Mouse (Mus musculus): ENCODE data around the gene Uap1l1.

Gene Uap1l1

GRCm38 (mm10) chr2:25371764-25372643, 6.5 kb upstream of the Uap1l1 start, which contains the start of gene Sapcd2:
Sapcd2 (plus strand) TSS chr2:25372321.
- in situ Hi-C loops (cut with MboI; ENCODE audit: low sequenced_read_pairs): no loop called here

- in situ Hi-C loops (cut with MboI; ENCODE audit: low sequenced_read_pairs): no loop called here
These were observed 4.5 kb upstream of the Uap1l1 start for GRCm38 (mm10) chr2:25369996-25370395.

DNA sequence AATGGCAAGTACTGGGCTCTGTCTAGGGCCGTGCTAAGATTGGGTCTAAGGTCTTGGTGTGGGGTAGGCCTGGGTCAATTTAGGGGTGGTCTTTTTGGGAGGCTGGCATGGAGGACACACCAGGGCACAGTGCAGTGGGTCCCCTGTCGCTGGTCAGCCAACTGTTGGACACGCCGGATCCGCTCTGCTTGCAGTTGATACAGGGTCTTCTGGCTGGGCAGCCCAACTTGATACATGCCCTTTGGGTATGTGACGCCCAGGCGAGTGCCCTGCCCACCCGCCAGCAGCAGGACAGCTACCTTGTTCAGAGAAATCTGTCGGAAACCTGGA, 756 bp downstream of the Uap1l1 start:
- in situ Hi-C loops (cut with MboI; ENCODE audit: low sequenced_read_pairs): no loop called here

- in situ Hi-C loops (cut with MboI; ENCODE audit: low sequenced_read_pairs): no loop called here
These were observed 1.2 kb downstream of the Uap1l1 start for GRCm38 (mm10) chr2:25364313-25364712.

DNA sequence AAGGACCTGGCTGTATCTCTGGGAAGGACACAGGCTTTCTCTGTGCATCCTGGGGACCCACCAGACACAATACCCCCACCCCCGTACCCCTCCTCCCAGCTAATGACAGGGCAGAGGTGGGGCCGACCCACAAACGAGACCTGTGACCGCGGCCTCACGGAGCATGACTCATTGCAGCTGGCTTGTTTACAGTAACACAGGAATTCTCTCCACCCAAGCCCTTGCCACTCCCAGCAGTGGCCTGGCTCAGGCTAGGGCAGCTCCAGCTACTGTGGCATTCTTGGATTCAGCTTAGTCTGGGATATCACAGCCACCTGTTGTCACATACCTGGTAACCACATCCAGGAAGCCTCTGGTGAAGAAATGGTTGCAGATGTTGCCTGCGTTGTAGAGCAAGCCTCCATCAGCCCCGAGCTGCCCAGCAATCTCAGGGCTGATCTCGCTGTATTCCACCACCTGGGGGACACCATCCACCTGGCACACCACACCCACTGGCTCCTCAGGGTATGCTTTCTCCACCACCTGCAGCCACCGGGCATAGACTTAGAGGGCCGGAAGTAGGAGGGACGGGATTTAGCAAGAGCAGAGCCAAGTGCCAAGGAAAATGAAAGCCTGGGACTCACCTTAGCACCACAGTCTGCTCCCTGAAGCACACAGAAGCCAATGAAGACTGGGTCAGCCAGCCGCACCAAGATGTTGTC, 1.9 kb downstream of the Uap1l1 start:
- in situ Hi-C loops (cut with MboI; ENCODE audit: low sequenced_read_pairs): no loop called here

DNA sequence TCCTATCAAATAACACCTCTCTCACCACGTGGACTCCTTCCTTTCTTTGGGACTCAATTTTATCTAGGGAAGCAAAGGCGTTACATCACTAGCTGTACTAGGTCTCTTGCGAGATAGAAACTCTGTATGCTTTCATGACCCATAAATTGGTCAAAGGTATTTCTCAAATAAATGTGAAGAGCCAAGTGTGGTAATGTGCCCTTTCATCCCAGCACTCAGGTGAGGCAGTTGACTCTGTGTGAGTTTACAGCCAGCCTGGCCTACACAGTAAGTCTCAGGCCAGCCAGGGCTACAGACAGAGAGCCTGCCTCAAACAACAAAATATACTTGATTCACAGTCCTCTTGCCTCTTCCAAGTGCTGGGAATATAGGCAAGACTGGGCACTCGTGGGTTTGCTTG, 5.6 kb downstream of the Uap1l1 start:
- in situ Hi-C loops (cut with MboI; ENCODE audit: low sequenced_read_pairs): no loop called here

- in situ Hi-C loops (cut with MboI; ENCODE audit: low sequenced_read_pairs): no loop called here
These were observed 9.0 kb downstream of the Uap1l1 start, which contains the start of gene Dpp7 for GRCm38 (mm10) chr2:25356208-25357079. Dpp7 (minus strand) TSS chr2:25356359.

DNA sequence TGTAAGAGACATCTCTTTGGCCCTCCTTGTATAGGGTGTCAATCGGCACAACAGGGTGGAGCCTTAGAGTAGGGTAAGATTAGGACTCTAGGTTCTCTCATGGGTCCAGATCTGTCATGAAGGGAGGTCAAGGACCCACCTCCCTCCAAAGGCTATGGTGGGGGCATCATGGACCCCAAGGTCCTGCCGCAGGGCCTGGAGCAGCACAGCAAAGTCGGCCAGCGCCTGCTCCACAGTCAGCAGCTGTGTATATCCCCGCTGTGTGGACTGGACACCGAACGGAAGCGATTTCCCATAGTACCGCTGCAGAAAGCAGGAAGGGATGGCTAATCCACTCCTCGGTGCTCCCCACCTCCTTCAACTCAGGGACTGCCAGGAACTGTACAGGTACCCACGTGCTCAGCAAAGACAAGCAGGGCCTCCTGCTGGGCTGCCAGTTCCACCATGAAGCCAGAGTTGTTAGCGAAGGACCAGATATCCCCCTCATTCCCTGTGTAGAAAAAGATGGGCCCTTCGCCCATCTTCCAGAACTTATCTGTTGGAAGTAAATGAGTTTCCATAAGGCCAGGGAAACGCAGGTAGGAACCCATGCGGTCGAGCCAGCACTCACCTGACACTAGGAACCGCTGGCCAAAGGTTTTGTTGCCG, 9.9 kb downstream of the Uap1l1 start:
- in situ Hi-C loops (cut with MboI; ENCODE audit: low sequenced_read_pairs): no loop called here

DNA sequence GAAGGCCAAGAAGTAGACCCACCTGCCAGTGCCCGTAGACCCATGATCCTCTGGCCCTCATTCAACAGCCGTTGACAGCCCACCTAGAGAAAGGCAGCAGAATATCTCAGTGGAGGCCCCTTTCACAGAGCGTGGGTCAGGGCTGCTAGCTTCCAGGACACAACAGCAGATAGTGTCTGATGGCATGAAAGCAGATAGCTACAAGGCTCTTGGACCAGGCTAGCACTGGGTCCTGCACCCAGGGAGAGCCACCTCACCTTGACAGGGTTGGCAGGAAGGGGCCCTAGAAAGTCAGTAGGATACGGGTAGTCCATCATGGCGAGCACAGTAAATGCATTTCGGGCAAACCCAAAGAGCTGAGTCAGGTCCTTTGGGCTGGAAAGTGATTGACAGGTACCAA, 11.3 kb downstream of the Uap1l1 start:
- in situ Hi-C loops (cut with MboI; ENCODE audit: low sequenced_read_pairs): no loop called here

- in situ Hi-C loops (cut with MboI; ENCODE audit: low sequenced_read_pairs): no loop called here
These were observed 14.8 kb downstream of the Uap1l1 start for GRCm38 (mm10) chr2:25350701-25351100.

- in situ Hi-C loops (cut with MboI; ENCODE audit: low sequenced_read_pairs): no loop called here
These were observed 16.0 kb downstream of the Uap1l1 start for GRCm38 (mm10) chr2:25349499-25349898.

DNA sequence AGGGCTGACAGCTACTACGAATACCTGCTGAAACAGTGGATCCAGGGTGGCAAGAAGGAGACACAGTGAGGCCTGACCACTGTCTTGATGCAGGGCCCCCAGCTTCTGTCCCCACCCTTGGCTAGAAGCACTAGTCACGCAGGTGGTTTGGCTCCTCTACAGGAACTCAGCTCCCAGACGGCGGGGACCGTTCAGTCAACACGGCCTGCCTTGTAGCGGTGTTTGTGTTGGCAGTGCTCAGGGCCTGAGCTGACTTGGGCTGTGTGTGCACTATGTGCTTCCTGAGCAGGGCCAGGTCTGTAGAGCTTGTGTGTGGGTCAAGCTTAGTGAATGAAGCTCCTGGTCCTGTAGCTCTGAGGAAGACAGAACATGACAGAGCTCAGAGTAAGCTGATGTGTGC, 17.3 kb downstream of the Uap1l1 start:
- in situ Hi-C loops (cut with MboI; ENCODE audit: low sequenced_read_pairs): no loop called here

GRCm38 (mm10) chr2:25338303-25338702, 27.2 kb downstream of the Uap1l1 start:
- in situ Hi-C loops (cut with MboI; ENCODE audit: low sequenced_read_pairs): no loop called here

GRCm38 (mm10) chr2:25333569-25333968, 31.9 kb downstream of the Uap1l1 start:
- in situ Hi-C loops (cut with MboI; ENCODE audit: low sequenced_read_pairs): no loop called here

GRCm38 (mm10) chr2:25332286-25333160, 33.0 kb downstream of the Uap1l1 start, which contains the start of gene Man1b1:
Man1b1 (plus strand) TSS chr2:25332338.
- in situ Hi-C loops (cut with MboI; ENCODE audit: low sequenced_read_pairs): no loop called here

DNA sequence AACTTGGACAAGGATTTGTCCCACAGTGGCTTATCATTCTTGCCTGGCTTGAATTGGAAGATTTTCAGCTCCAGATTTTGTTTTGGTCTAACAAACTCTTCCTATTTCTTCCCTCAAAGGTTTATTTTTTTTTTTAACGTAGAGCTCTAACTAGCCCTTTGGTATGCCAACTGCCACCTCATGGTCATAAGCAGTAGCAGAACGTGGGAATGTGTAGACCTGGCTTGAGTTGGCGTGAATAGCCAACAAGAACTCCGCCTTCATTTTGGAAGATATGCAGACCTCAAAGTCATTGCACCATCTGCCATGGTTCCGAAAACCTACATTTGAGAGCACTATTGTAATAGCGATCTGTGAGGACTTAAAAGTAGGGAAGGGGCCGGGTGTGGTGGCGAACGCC, 34.0 kb downstream of the Uap1l1 start:
- in situ Hi-C loops (cut with MboI; ENCODE audit: low sequenced_read_pairs): no loop called here

GRCm38 (mm10) chr2:25328440-25328839, 37.0 kb downstream of the Uap1l1 start:
- in situ Hi-C loops (cut with MboI; ENCODE audit: low sequenced_read_pairs): no loop called here

- in situ Hi-C loops (cut with MboI; ENCODE audit: low sequenced_read_pairs): no loop called here
These were observed 39.4 kb downstream of the Uap1l1 start for GRCm38 (mm10) chr2:25326036-25326435.

DNA sequence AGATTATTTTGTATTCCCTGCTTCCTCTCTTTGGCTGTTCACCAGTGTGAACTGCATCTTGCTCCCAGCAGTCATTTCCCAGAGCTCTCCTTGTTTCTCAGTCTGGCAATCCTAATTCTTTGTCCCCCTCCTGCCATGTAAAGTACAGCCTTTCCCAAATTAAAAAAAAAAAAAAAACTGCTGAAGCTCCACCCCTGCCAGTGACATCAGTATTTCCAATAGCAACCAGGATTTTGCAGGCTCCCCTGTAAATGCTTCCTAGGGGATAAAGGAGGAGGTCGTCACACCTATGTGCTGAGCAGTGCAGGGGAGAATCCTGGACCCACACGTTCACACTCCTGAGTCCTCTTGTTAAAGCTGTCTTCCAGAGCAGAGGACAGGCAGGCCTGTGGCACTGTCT, 45.4 kb downstream of the Uap1l1 start:
- in situ Hi-C loops (cut with MboI; ENCODE audit: low sequenced_read_pairs): no loop called here
